Mouse (Mus musculus) heart, embryonic 14.5 days (tissue): ENCODE measurements around the gene Vps35l. TPM values are rescaled to one million over a fixed set of nuclear protein-coding genes. Genes with fewer than 3 reads are reported as not detected.

ENCODE experiments used
- ATAC-seq: fragments of 200-750 bp; cut with Nextera tagmentation; 2 replicates; pipeline ENCODE4 v1.8.0; 2017; ENCODE audit warnings: low read depth, moderate TSS enrichment; ENCODE audit not compliant: insufficient number of reproducible peaks, insufficient read depth, low FRiP score
- H3K27ac ChIP-seq, 2 experiments: fragments of 200-500 bp in 1 of 2; fragments of 300-500 bp in 1 of 2; sonication (generic) in 1 of 2; replicated peaks in 1 of 2; 2 replicates each; pipeline ENCODE4 v1.5.1; 2012 to 2014; ENCODE audit warnings: low read depth in 2 of 2, low read length in 2 of 2, control low read depth in 1 of 2, mild to moderate bottlenecking in 1 of 2, mixed read lengths in 1 of 2; ENCODE audit not compliant: control insufficient read depth in 1 of 2, insufficient read depth in 1 of 2
- H3K27me3 ChIP-seq: fragments of 300-500 bp; sonication (generic); 2 replicates; pipeline ENCODE4 v1.6.1; 2014; ENCODE audit warnings: mild to moderate bottlenecking, low read length, control low read depth; ENCODE audit not compliant: control insufficient read depth, insufficient read depth
- H3K36me3 ChIP-seq: fragments of 300-500 bp; sonication (generic); 2 replicates; pipeline ENCODE4 v1.6.1; 2014; ENCODE audit warnings: mild to moderate bottlenecking, control low read depth, low read length, mixed read lengths; ENCODE audit not compliant: control insufficient read depth, insufficient read depth
- H3K4me1 ChIP-seq, 2 experiments: fragments of 200-500 bp in 1 of 2; fragments of 300-500 bp in 1 of 2; sonication (generic) in 1 of 2; 2 replicates each; pipeline ENCODE4 v1.6.1; 2012 to 2014; ENCODE audit warnings: low read length in 2 of 2, control low read depth in 1 of 2, mixed read lengths in 1 of 2; ENCODE audit not compliant: control insufficient read depth in 2 of 2, insufficient read depth in 2 of 2
- H3K4me2 ChIP-seq: fragments of 300-500 bp; sonication (generic); 2 replicates; pipeline ENCODE4 v1.6.1; 2014; ENCODE audit warnings: mild to moderate bottlenecking, low read length
- H3K4me3 ChIP-seq, 2 experiments: fragments of 200-500 bp in 1 of 2; fragments of 300-500 bp in 1 of 2; sonication (generic) in 1 of 2; 2 replicates each; pipeline ENCODE4 v1.5.1; 2012 to 2014; ENCODE audit warnings: low read length in 2 of 2, mild to moderate bottlenecking in 2 of 2, control low read depth in 1 of 2, low read depth in 1 of 2, moderate library complexity in 1 of 2; ENCODE audit not compliant: control insufficient read depth in 1 of 2, insufficient read depth in 1 of 2
- H3K9ac ChIP-seq: fragments of 300-500 bp; sonication (generic); 2 replicates; pipeline ENCODE4 v1.6.1; 2014; ENCODE audit warnings: mild to moderate bottlenecking, low read length
- H3K9me3 ChIP-seq: fragments of 300-500 bp; sonication (generic); 2 replicates; pipeline ENCODE4 v1.6.1; 2016; ENCODE audit warnings: low read length, control low read depth; ENCODE audit not compliant: control insufficient read depth
- WGBS: fragments of 180-500 bp; shearing (Covaris S2); extraction: QIAGEN DNeasy Blood & Tissue Kit; methylation state at CpG from one replicate; pipeline ENCODE4 v1.1.7; 2014; 5-methylcytosine and 5-hydroxymethylcytosine counted together
- polyA plus RNA-seq: library from polyadenylated mRNA; unstranded; fragments of >200 nt; fragmentation: Nextera tagmentation; extraction: Ambion mirVana; gene quantifications from 2 replicates; pipeline ENCODE4 v1.2.1, GENCODE M21; 2014

Gene Vps35l
- polyA plus RNA-seq, 1 experiment from 2014 or later = 55.2 TPM

GRCm38 (mm10) chr7:118811407-118812106 is 71.5 kb downstream of the Vps35l start:
- no peak overlapping the region for H3K9ac ChIP-seq
- H3K36me3 ChIP-seq = peaks cover 42% of the 10 kb centered on the region
- H3K4me1 ChIP-seq = peaks cover 8% of the 10 kb centered on the region in 2 experiments
- no peak overlapping the region for H3K27ac ChIP-seq
- H3K27me3 ChIP-seq = no peaks in the 10 kb centered on the region
- H3K4me2 ChIP-seq = no peak overlapping the region
- ATAC-seq = no peak
- 72% methylated on average over 12 of the region's 12 CpGs for WGBS
- no peaks in the 10 kb centered on the region for H3K9me3 ChIP-seq
- no peak overlapping the region for H3K4me3 ChIP-seq

DNA sequence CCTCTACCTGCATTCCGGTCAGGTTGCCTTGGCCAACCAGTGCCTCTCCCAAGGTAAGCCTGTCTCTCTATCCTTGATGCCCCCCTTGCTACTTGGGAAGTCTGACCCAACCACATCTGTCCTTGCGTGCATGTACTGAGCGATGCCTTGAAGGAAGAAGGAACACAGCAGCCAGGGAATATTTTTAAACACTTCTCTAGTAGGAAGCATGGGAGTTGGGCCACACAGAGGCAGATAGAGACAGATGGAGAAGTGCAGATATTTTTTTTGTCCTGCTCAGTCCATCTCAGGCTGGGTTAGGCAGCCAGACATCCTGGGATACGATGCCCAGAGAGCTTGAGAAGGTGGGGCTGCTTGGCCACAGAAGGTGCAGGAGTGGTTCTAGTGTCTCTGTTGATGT is 73.6 kb downstream of the Vps35l start:
- Histone ChIP-seq H3K27me3 (no peaks in the 10 kb centered on the region), H3K27ac (no peak overlapping the region), H3K4me3 (no peak overlapping the region), H3K4me1 (no peaks in the 10 kb centered on the region), H3K36me3 (peaks cover 57% of the 10 kb centered on the region), H3K4me2 (no peak overlapping the region), H3K9me3 (no peaks in the 10 kb centered on the region), H3K9ac (no peak overlapping the region)
- 90% methylated on average over 4 of the region's 4 CpGs for WGBS
- ATAC-seq = no peak

- 81% methylated on average over 3 of the region's 3 CpGs for WGBS
- Histone ChIP-seq H3K27ac (no peak overlapping the region), H3K4me3 (no peak overlapping the region), H3K4me1 (no peaks in the 10 kb centered on the region), H3K4me2 (no peak overlapping the region), H3K27me3 (no peaks in the 10 kb centered on the region), H3K36me3 (peaks cover 64% of the 10 kb centered on the region), H3K9ac (no peak overlapping the region), H3K9me3 (no peaks in the 10 kb centered on the region)
- no peak for ATAC-seq
Measured at GRCm38 (mm10) chr7:118816275-118816674, 76.2 kb downstream of the Vps35l start.

- 82% methylated on average over 7 of the region's 7 CpGs for WGBS
- Histone ChIP-seq H3K4me1 (peaks cover 3 to 7% of the 10 kb centered on the region in 2 experiments; a peak in 3 of 4 replicates), H3K27ac (no peak overlapping the region), H3K9ac (no peak overlapping the region), H3K4me3 (no peak overlapping the region), H3K27me3 (no peaks in the 10 kb centered on the region), H3K9me3 (no peaks in the 10 kb centered on the region), H3K36me3 (peaks cover 60% of the 10 kb centered on the region), H3K4me2 (no peak overlapping the region)
- ATAC-seq = no peak
Measured at GRCm38 (mm10) chr7:118817741-118818140, 77.7 kb downstream of the Vps35l start.

GRCm38 (mm10) chr7:118819666-118820065 is 79.6 kb downstream of the Vps35l start:
- H3K4me2 ChIP-seq = no peak overlapping the region
- H3K4me3 ChIP-seq = no peak overlapping the region
- no peak overlapping the region for H3K27ac ChIP-seq
- no peak overlapping the region for H3K9ac ChIP-seq
- peaks cover 3 to 7% of the 10 kb centered on the region in 2 experiments; a peak in 3 of 4 replicates for H3K4me1 ChIP-seq
- no peak for ATAC-seq
- 70% methylated on average over 1 of the region's 1 CpGs for WGBS
- H3K9me3 ChIP-seq = no peaks in the 10 kb centered on the region
- H3K27me3 ChIP-seq = no peaks in the 10 kb centered on the region
- H3K36me3 ChIP-seq = peaks cover 47% of the 10 kb centered on the region

- H3K4me2 ChIP-seq = no peak overlapping the region
- H3K9ac ChIP-seq = no peak overlapping the region
- no peaks in the 10 kb centered on the region for H3K9me3 ChIP-seq
- peaks cover 3 to 7% of the 10 kb centered on the region in 2 experiments; a peak in 3 of 4 replicates for H3K4me1 ChIP-seq
- no peaks in the 10 kb centered on the region for H3K27me3 ChIP-seq
- WGBS = 46% methylated on average over 7 of the region's 7 CpGs
- H3K36me3 ChIP-seq = peaks cover 40% of the 10 kb centered on the region
- no peak for ATAC-seq
- no peak overlapping the region for H3K4me3 ChIP-seq
- no peak overlapping the region for H3K27ac ChIP-seq
Measured at GRCm38 (mm10) chr7:118821356-118821755, 81.3 kb downstream of the Vps35l start.

- no peak overlapping the region for H3K4me2 ChIP-seq
- no peak overlapping the region for H3K27ac ChIP-seq
- H3K27me3 ChIP-seq = no peaks in the 10 kb centered on the region
- no peak overlapping the region for H3K9ac ChIP-seq
- H3K4me1 ChIP-seq = peaks cover 3 to 7% of the 10 kb centered on the region in 2 experiments; a peak in 3 of 4 replicates
- H3K36me3 ChIP-seq = peaks cover 43% of the 10 kb centered on the region
- WGBS = 78% methylated on average over 12 of the region's 12 CpGs
- H3K9me3 ChIP-seq = no peaks in the 10 kb centered on the region
- ATAC-seq = no peak
- no peak overlapping the region for H3K4me3 ChIP-seq
Measured at GRCm38 (mm10) chr7:118821887-118822556, 82.0 kb downstream of the Vps35l start.
